Mouse (Mus musculus) cerebellum, adult 2 months (tissue): ENCODE data around the gene Frmd8.

Experiments
- CTCF ChIP-seq: fragments of 200-500 bp; IDR thresholded peaks from 2 replicates; pipeline ENCODE4 v1.5.1; 2011; ENCODE audit warnings: low read depth, mild to moderate bottlenecking, control low read depth, low read length, moderate library complexity, borderline replicate concordance; ENCODE audit not compliant: insufficient read depth
- POLR2A ChIP-seq: fragments of 200-500 bp; IDR thresholded peaks from 2 replicates; pipeline ENCODE4 v1.6.1; 2011; ENCODE audit warnings: low read length, control low read depth, borderline replicate concordance; ENCODE audit not compliant: insufficient read depth

- TF ChIP-seq POLR2A (no peak), CTCF (no peak)
These were observed 17.7 kb upstream of the Frmd8 start for GRCm38 (mm10) chr19:5892735-5893134.
